Mouse (Mus musculus) ES-E14 (cell line): ENCODE results near the gene Mrps31.

Experiments used
- CHD2 ChIP-seq: IDR thresholded peaks from 2 replicates; pipeline ENCODE4 v1.6.1; 2014; ENCODE audit warnings: mild to moderate bottlenecking, low read depth, low read length, inconsistent platforms
- HCFC1 ChIP-seq: IDR thresholded peaks from 2 replicates; pipeline ENCODE4 v1.6.1; 2012; ENCODE audit warnings: low read length, inconsistent platforms, borderline replicate concordance; ENCODE audit not compliant: insufficient read depth
- ZNF384 ChIP-seq: IDR thresholded peaks from 2 replicates; pipeline ENCODE4 v1.6.1; 2012; ENCODE audit warnings: low read depth, low read length, inconsistent platforms

DNA sequence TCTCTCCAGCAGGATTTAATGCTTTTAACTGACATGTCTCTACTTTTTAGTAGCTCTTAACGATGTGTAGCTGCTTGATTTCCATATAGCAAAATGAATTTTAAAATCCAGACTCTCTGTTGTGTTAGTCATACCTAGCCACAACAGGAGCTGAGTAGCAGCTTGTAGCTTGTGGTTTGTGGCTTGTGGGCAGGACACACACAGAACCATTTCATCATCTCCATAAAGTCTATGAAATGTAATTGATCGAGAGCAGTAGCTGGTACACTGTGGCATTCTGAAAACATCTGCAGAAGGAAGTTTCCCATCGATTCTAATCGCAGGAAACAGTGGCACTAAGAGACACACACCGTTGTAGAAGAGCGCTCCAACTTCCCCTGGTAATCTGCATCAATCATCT lies 5.4 kb upstream of the Mrps31 start:
- TF ChIP-seq HCFC1 (no peak), CHD2 (no peak), ZNF384 (no peak)
